Mouse (Mus musculus) C2C12 (cell line): Measurements from ENCODE around the gene Slc25a39. TPM values are rescaled to one million over a fixed set of nuclear protein-coding genes. Genes with fewer than 3 reads are reported as not detected.
"Not testable (repeated sequence)": the region's sequence is repeated elsewhere in the genome, so short reads cannot be mapped to it uniquely, and the experiment has no call there.

ENCODE experiments used
- H3K27me3 ChIP-seq: one replicate; pipeline ENCODE4 v1.6.1; 2011; ENCODE audit not compliant: control insufficient read depth, insufficient read depth, insufficient read length
- H3K36me3 ChIP-seq: one replicate; pipeline ENCODE4 v1.6.1; 2011; ENCODE audit not compliant: control insufficient read depth, insufficient read depth
- H3K4me3 ChIP-seq: one replicate; pipeline ENCODE4 v1.5.1; 2011; ENCODE audit warnings: mild to moderate bottlenecking, control low read depth; ENCODE audit not compliant: poor library complexity, insufficient read depth, severe bottlenecking
- H3K79me2 ChIP-seq: one replicate; pipeline ENCODE4 v1.6.1; 2011; ENCODE audit not compliant: control insufficient read depth, insufficient read depth
- H3K79me3 ChIP-seq: one replicate; pipeline ENCODE4 v1.6.1; 2011; ENCODE audit warnings: low read depth, control low read depth
- H3ac ChIP-seq: one replicate; pipeline ENCODE3; 2011; ENCODE audit warnings: low read depth; ENCODE audit not compliant: control insufficient read depth, insufficient read length
- CEBPB ChIP-seq: IDR thresholded peaks from one replicate; pipeline ENCODE4 v1.6.1; 2011; ENCODE audit warnings: low read depth, mild to moderate bottlenecking, control low read depth, moderate library complexity
- CTCF ChIP-seq: IDR thresholded peaks from one replicate; pipeline ENCODE4 v1.5.1; 2011; ENCODE audit not compliant: control insufficient read depth, insufficient read depth, insufficient read length
- FOSL1 ChIP-seq: IDR thresholded peaks from one replicate; pipeline ENCODE4 v1.8.0; 2011; ENCODE audit warnings: mild to moderate bottlenecking, low read length; ENCODE audit not compliant: poor library complexity, insufficient read depth, severe bottlenecking
- MAX ChIP-seq: IDR thresholded peaks from one replicate; pipeline ENCODE4 v1.6.1; 2011; ENCODE audit warnings: mild to moderate bottlenecking, control low read depth
- MYOD1 ChIP-seq: IDR thresholded peaks from one replicate; pipeline ENCODE4 v1.6.1; 2011; ENCODE audit warnings: low read depth; ENCODE audit not compliant: control insufficient read depth, insufficient read length
- MYOG ChIP-seq: IDR thresholded peaks from one replicate; pipeline ENCODE4 v1.6.1; 2011; ENCODE audit not compliant: control insufficient read depth, insufficient read length; ENCODE audit errors: extremely low read depth
- USF1 ChIP-seq: IDR thresholded peaks from one replicate; pipeline ENCODE4 v1.6.1; 2011; ENCODE audit warnings: low read depth, mild to moderate bottlenecking, control low read depth, moderate library complexity
- polyA plus RNA-seq: library from polyadenylated mRNA; unstranded; fragments of >200 nt; fragmentation: generic; extraction: Trizol; gene quantifications from one replicate; pipeline ENCODE4 v1.2.1, GENCODE M21; 2012; ENCODE audit warnings: missing spikeins

The Slc25a39 gene
- polyA plus RNA-seq, 1 experiment = 174 TPM

DNA sequence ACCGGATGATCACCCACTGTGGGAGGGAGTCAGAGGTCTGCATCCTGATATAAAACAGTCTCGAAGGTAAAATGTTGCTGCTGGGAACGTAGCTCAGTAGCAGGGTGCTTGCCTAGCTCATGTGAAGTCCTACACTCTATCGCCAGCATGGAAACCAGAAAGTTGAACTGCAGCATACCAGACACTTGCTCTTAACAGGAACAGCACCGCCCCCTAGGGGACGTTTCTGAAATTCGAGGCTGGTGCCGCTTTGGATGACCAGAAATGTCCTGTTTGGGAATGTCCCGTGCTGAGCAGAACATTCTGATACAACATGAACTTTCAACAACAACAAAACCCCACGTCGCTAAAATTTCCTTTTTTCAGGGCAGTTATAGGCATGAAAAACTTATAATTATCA lies 4.0 kb upstream of the Slc25a39 start:
- H3K79me3 ChIP-seq = peaks cover 3% of the 10 kb centered on the region
- no peaks in the 10 kb centered on the region for H3K36me3 ChIP-seq
- H3ac ChIP-seq = no peak overlapping the region
- H3K27me3 ChIP-seq = peaks cover 3% of the 10 kb centered on the region
- no peak for TF ChIP-seq FOSL1
- no peak for TF ChIP-seq MYOD1
- TF ChIP-seq CTCF = peak; percentile 51
- peak; percentile 76 for TF ChIP-seq MAX
- no peak for TF ChIP-seq CEBPB
- peaks cover 4% of the 10 kb centered on the region for H3K79me2 ChIP-seq
- H3K4me3 ChIP-seq = no peak overlapping the region

DNA sequence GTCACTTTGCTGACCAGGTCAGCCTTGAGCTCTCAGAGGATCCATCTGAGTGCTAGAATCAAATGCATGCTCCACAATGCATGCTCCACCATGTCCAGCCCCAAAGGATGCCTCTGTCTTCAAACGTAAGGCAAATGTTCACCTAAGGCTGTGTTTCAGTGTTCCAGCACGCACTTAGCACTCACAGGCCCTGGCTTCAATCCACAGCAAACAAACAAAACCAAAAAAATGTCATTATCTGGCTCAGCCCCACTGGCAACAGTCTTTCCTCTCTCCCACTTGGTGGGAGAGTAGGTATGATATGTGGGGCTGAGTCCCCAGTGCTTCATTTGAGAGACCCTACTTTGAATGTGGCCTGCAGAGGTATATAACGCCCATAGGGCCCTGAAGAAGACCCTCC lies 3.3 kb upstream of the Slc25a39 start:
- no peak overlapping the region for H3ac ChIP-seq
- H3K79me3 ChIP-seq = peaks cover 8% of the 10 kb centered on the region
- H3K79me2 ChIP-seq = peaks cover 11% of the 10 kb centered on the region
- no peak overlapping the region for H3K4me3 ChIP-seq
- H3K27me3 ChIP-seq = peaks cover 3% of the 10 kb centered on the region
- H3K36me3 ChIP-seq = no peaks in the 10 kb centered on the region
- no peak for TF ChIP-seq CEBPB
- TF ChIP-seq MAX = no peak
- TF ChIP-seq FOSL1 = no peak
- no peak for TF ChIP-seq USF1
- TF ChIP-seq CTCF = no peak
- TF ChIP-seq MYOG = no peak
- TF ChIP-seq MYOD1 = no peak

DNA sequence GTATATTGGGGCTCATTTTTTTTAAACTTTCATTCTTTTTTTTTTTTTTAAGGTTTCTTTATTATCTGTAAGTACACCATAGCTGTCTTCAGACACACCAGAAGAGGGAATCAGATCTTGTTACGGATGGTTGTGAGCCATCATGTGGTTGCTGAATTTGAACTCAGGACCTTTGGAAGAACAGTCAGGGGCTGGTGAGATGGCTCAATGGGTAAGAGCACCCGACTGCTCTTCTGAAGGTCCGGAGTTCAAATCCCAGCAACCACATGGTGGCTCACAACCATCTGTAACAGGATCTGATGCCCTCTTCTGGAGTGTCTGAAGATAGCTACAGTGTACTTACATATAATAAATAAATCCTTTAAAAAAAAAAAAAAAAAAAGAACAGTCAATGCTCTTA lies 2.6 kb upstream of the Slc25a39 start:
- not testable (repeated sequence) for H3ac ChIP-seq, H3K36me3 ChIP-seq, H3K27me3 ChIP-seq, H3K4me3 ChIP-seq, H3K79me3 ChIP-seq
- peaks cover 15% of the 10 kb centered on the region for H3K79me2 ChIP-seq

DNA sequence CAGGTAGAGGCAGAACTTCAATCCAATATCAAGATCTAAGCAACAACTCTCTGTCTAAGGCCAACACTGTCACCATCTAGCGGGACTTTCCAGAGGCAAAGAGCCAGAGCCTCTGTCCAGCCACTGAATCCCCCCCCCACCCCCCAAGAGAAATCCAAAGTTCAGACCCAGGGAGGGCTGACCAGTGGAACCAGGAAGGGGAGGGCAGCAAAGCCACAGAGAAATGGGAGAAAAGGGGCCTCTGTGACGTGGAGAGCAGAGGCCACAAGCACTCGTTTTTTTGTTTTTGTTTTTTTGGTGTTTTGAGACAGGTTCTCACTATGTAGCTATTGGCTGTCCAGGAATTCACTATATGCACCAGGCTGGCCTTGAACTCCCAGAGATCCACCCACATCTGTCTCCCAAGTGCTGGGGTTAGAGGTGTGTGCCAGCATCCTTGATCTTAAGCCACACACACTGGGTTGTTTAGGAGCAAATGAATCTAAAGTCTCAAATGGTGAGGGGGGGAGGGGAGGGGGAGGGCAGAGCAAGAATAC lies 2.1 kb upstream of the Slc25a39 start:
- H3K4me3 ChIP-seq = no peak overlapping the region
- H3K27me3 ChIP-seq = peaks cover 3% of the 10 kb centered on the region
- H3K79me3 ChIP-seq = peaks cover 8% of the 10 kb centered on the region
- no peaks in the 10 kb centered on the region for H3K36me3 ChIP-seq
- TF ChIP-seq MAX (no peak), MYOD1 (no peak), MYOG (no peak), FOSL1 (no peak), CEBPB (no peak), CTCF (no peak), USF1 (no peak)
- H3ac ChIP-seq = no peak overlapping the region
- peaks cover 15% of the 10 kb centered on the region for H3K79me2 ChIP-seq

DNA sequence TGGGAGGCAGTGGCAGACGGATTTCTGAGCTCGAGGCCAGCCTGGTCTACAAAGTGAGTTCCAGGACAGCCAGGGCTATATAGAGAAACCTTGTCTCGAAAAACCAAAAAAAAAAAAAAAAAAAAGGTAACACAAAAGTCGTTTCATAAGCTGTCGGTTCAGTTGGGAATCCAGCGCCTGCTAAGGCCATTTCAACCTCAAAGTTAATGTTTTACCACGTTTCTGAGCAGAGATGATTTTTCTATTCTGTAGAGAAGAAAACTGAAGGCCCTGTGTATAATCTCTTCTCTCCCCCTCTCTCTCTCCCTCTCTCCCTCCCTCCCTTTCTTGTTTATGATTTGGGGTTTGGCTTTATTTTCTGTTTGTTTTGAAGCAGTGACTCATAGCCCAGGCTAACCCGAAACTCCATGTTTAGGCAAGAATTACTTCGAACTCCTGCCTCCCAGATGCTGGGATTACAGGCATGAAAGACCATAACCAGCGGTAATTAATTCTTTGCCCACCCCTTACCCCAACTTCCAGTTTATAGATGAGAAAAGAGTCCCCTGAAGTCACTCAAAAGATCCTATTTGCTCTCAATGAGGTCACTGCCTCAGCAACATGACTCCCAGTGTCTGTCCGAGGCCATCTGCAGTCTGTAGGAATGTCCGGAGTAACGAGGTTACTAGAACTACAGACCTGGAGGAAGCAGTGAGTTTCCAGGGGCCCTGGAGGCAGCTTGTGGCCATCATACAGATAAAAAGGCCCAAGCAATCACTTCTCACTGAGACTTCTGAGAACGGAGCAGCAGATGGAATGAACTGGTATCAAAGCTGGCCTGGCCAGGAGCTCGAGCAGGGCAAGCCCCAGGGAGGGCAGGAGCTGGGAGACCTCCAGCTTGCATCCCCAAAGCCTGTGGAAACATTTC lies 1.4 kb upstream of the Slc25a39 start:
- peaks cover 8% of the 10 kb centered on the region for H3K79me3 ChIP-seq
- peak overlapping the region; percentile 2 for H3ac ChIP-seq
- H3K4me3 ChIP-seq = peak overlapping the region; percentile 19
- H3K36me3 ChIP-seq = no peaks in the 10 kb centered on the region
- H3K27me3 ChIP-seq = peaks cover 3% of the 10 kb centered on the region
- no peak for TF ChIP-seq USF1
- TF ChIP-seq CTCF = no peak
- no peak for TF ChIP-seq FOSL1
- H3K79me2 ChIP-seq = peaks cover 15% of the 10 kb centered on the region

DNA sequence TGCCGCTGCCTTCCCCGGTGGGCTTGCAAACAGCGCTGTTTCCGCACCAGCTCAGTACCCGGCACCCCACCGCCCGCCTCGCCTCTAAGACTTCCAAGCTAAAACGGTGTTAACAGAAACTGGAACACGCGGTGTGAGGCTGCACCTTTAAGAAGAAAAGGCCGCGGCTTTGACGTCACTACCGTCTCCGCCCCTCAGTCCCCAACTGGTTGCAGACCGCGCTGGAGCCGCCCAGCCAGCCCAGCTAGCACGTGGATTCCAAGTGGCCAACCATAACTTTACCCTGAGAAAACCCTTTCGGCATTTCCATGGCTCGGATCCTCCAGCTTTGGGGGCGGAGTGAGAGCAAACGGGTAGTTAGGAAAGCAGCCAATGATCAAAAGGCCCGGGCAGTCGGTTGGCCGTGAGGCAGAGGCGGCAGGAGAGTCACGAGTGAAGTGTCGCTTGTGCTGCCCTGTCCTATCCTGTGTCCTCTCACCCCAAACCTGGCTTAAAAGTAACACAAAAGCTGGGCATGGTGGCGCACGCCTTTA lies 664 bp upstream of the Slc25a39 start:
- TF ChIP-seq MAX = peak; percentile 92
- peak; percentile 52 for TF ChIP-seq USF1
- peak; percentile 14 for TF ChIP-seq MYOD1
- no peak for TF ChIP-seq MYOG
- Histone ChIP-seq H3K27me3 (peaks cover 3% of the 10 kb centered on the region), H3K79me2 (peaks cover 15% of the 10 kb centered on the region), H3K79me3 (peaks cover 8% of the 10 kb centered on the region), H3ac (peak overlapping the region; percentile 44), H3K4me3 (peak overlapping the region; percentile 80), H3K36me3 (peaks cover 4% of the 10 kb centered on the region)
